ENCODE assay signal across 8 mouse cellular contexts in the genomic region with DNA sequence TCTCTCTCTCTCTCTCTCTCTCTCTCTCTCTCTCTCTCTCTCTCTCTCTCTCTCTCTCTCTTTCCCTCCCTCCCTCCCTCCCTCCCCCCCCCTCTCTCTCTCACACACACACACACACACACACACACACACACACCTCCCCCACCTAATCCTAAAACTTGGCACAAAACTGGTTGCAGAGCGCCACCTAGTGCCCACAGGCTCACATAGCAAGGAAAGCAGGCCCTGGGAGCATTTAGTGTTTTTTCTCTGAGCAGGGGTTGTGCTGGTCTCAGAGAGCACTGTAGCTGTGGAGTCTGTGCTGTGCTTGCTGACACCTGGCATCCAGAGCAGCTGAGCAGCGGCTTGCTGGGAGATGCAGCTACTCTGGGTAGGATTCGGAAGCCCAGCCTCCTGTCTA. TPM values are rescaled to one million over a fixed set of nuclear protein-coding genes. Genes with fewer than 3 reads are reported as not detected.
DNase-seq lines count a peak whose midpoint lies in the region; ATAC-seq and TF ChIP-seq lines count a peak whose summit lies in the region.
"Not testable (repeated sequence)": the region's sequence is repeated elsewhere in the genome, so short reads cannot be mapped to it uniquely, and the experiment has no call there.

No protein-coding gene starts in this region.

- H3K4me2 ChIP-seq in midbrain, embryonic 11.5 days, result not testable (repeated sequence)

- H3K9me3 ChIP-seq in midbrain, embryonic 11.5 days (ENCODE audit: control insufficient read depth, low read length), result not testable (repeated sequence)

- not testable (repeated sequence) for H3K4me1 ChIP-seq in midbrain, embryonic 11.5 days (ENCODE audit: control insufficient read depth, insufficient read depth, low read length); small intestine, adult 2 months (ENCODE audit: control insufficient read depth, insufficient read depth, insufficient read length, low read length)

- peak; percentile 62; the same call in 1 of the 2 replicates for TF ChIP-seq CTCF in small intestine, adult 2 months (IDR thresholded peaks at IDR 0.05; ENCODE audit: extremely low read depth, insufficient read length, insufficient replicate concordance, low read depth, low read length)

- DNase-seq in A20 (ENCODE audit: low read depth, low spot score), result peak; percentile 48
- peak; percentile 35 for DNase-seq in adrenal gland, adult 2 months
- DNase-seq in cerebellum, postnatal 14 days, result peak; percentile 73 to 75
- DNase-seq in gastrocnemius, adult 18-20 months (ENCODE audit: low spot score), result peak; percentile 40
- DNase-seq in kidney, adult 8-10 months, result peak; percentile 8 to 45
- peak; percentile 42 for DNase-seq in left cerebral cortex, postnatal 4 days
- peak; percentile 91 for DNase-seq in midbrain, embryonic 11.5 days (ENCODE audit: low spot score, missing footprints)

- H3K27me3 ChIP-seq in midbrain, embryonic 11.5 days (ENCODE audit: control insufficient read depth, insufficient read depth, low read length); small intestine, adult 2 months (ENCODE audit: control insufficient read depth, insufficient read depth, low read length): not testable (repeated sequence)

- TF ChIP-seq POLR2A in small intestine, adult 2 months (IDR thresholded peaks at IDR 0.05; ENCODE audit: low read depth, low read length), result not testable (repeated sequence)

- intact Hi-C loops in left cerebral cortex, postnatal 4 days (cut with DNase I), result not testable (repeated sequence)

- 24% methylated on average over 3 of the region's 3 CpGs for WGBS in midbrain, embryonic 11.5 days
- WGBS in small intestine, adult 2 months, result 30% methylated on average over 3 of the region's 3 CpGs

- not testable (repeated sequence) for H3K27ac ChIP-seq in midbrain, embryonic 11.5 days (ENCODE audit: low read depth, low read length); small intestine, adult 2 months (ENCODE audit: insufficient read depth, low read depth, low read length)

- not testable (repeated sequence) for H3K4me3 ChIP-seq in midbrain, embryonic 11.5 days (ENCODE audit: low read depth, low read length); small intestine, adult 2 months (ENCODE audit: low read depth, low read length)

- H3K9ac ChIP-seq in midbrain, embryonic 11.5 days (ENCODE audit: low read length), result not testable (repeated sequence)

- not testable (repeated sequence) for H3K36me3 ChIP-seq in midbrain, embryonic 11.5 days (ENCODE audit: control insufficient read depth, insufficient read depth, low read length); small intestine, adult 2 months (ENCODE audit: control insufficient read depth, insufficient read depth, low read length)

- not testable (repeated sequence) for ATAC-seq in midbrain, embryonic 11.5 days (ENCODE audit: low FRiP score)

RNA-seq across cellular contexts. Expression of a gene that starts 46.5 kb away (rescaled TPM):
- total RNA-seq in adrenal gland, adult 2 months (2021), result 100 to 1,000 TPM; 215 to 223 TPM
- polyA plus RNA-seq in adrenal gland, adult 2 months (2012; rRNA removed), result 33.1 and 38.3 TPM in 2 replicates
- 100 to 1,000 TPM; 144 to 149 TPM for total RNA-seq in gastrocnemius, adult 18-20 months (2021)
- total RNA-seq in left cerebral cortex, postnatal 4 days (2021), result 100 to 1,000 TPM; 443 to 507 TPM
- polyA plus RNA-seq in midbrain, embryonic 11.5 days (2014; fragmentation: Nextera tagmentation; extraction: Ambion mirVana), result 370 and 374 TPM in 2 replicates
- 53.4 and 94.0 TPM in 2 replicates for polyA plus RNA-seq in small intestine, adult 2 months (2012; rRNA removed)

Comparison
In these comparisons a context has a peak if more than half of its experiments do, and no peak if none do; other contexts are left out.
1. DNase-seq: peak in every context shown above with its lines; median percentile 91 in midbrain, embryonic 11.5 days; 74 in cerebellum, postnatal 14 days; 48 in A20; 42 in left cerebral cortex, postnatal 4 days; 40 in gastrocnemius, adult 18-20 months; 35 in adrenal gland, adult 2 months; 26 in kidney, adult 8-10 months.